Mouse (Mus musculus) T-helper 1 cell (primary cell): ENCODE results near the gene BC067074.

ENCODE experiments used
- in situ Hi-C: fragments of 300-600 bp; cut with MboI, MseI; formaldehyde crosslinking; loops from one replicate; pipeline ENCODE4 v1.15.1; 2025; ENCODE audit warnings: high pct_unique_total_duplicates

BC067074 gene

GRCm38 (mm10) chr13:113321972-113322371 lies 29.0 kb downstream of the BC067074 start:
- in situ Hi-C loops: loop anchor here (5.0 kb wide), 1 partner anchor 295 kb away; the partner anchor contains the start of gene Snx18

GRCm38 (mm10) chr13:113324241-113324640 lies 31.3 kb downstream of the BC067074 start:
- in situ Hi-C loops: loop anchor here (5.0 kb wide), 1 partner anchor 293 kb away; the partner anchor contains the start of gene Snx18

- in situ Hi-C loops: no loop called here
Observed at GRCm38 (mm10) chr13:113325678-113326077, 32.7 kb downstream of the BC067074 start.

- in situ Hi-C loops: no loop called here
Observed at GRCm38 (mm10) chr13:113332256-113332655, 39.3 kb downstream of the BC067074 start.

- in situ Hi-C loops: no loop called here
Observed at GRCm38 (mm10) chr13:113333374-113333773, 40.4 kb downstream of the BC067074 start.

- in situ Hi-C loops: no loop called here
Observed at GRCm38 (mm10) chr13:113333931-113334330, 41.0 kb downstream of the BC067074 start.

GRCm38 (mm10) chr13:113334773-113335172 lies 41.8 kb downstream of the BC067074 start:
- in situ Hi-C loops: no loop called here

- in situ Hi-C loops: no loop called here
Observed at GRCm38 (mm10) chr13:113337223-113337858, 44.4 kb downstream of the BC067074 start.

GRCm38 (mm10) chr13:113340644-113341043 lies 47.7 kb downstream of the BC067074 start:
- in situ Hi-C loops: no loop called here

- in situ Hi-C loops: no loop called here
Observed at GRCm38 (mm10) chr13:113341161-113341560, 48.2 kb downstream of the BC067074 start.

GRCm38 (mm10) chr13:113342355-113342919 lies 49.5 kb downstream of the BC067074 start:
- in situ Hi-C loops: no loop called here

GRCm38 (mm10) chr13:113350743-113351430 lies 57.9 kb downstream of the BC067074 start:
- in situ Hi-C loops: no loop called here

GRCm38 (mm10) chr13:113353546-113353945 lies 60.6 kb downstream of the BC067074 start:
- in situ Hi-C loops: no loop called here

- in situ Hi-C loops: no loop called here
Observed at GRCm38 (mm10) chr13:113353955-113354354, 61.0 kb downstream of the BC067074 start.

- in situ Hi-C loops: no loop called here
Observed at GRCm38 (mm10) chr13:113355022-113355421, 62.1 kb downstream of the BC067074 start.

- in situ Hi-C loops: no loop called here
Observed at GRCm38 (mm10) chr13:113357438-113358144, 64.6 kb downstream of the BC067074 start.

- in situ Hi-C loops: no loop called here
Observed at GRCm38 (mm10) chr13:113359676-113360075, 66.7 kb downstream of the BC067074 start.

GRCm38 (mm10) chr13:113365976-113366375 lies 73.0 kb downstream of the BC067074 start:
- in situ Hi-C loops: no loop called here

- in situ Hi-C loops: no loop called here
Observed at GRCm38 (mm10) chr13:113368931-113369579, 76.1 kb downstream of the BC067074 start.

- in situ Hi-C loops: no loop called here
Observed at GRCm38 (mm10) chr13:113369622-113370021, 76.7 kb downstream of the BC067074 start.

GRCm38 (mm10) chr13:113373291-113374083 lies 80.5 kb downstream of the BC067074 start:
- in situ Hi-C loops: no loop called here
